Mouse (Mus musculus) brain, embryonic 14.5 days (tissue): ENCODE measurements around the gene H2-Q10. TPM values are rescaled to one million over a fixed set of nuclear protein-coding genes. Genes with fewer than 3 reads are reported as not detected.

ENCODE experiments used
- DNase-seq: peaks from one replicate; pipeline ENCODE4 v3.0.0-alpha.2; 2011; ENCODE audit warnings: low read depth
- CTCF ChIP-seq: fragments of 200-500 bp; IDR thresholded peaks from 2 replicates; pipeline ENCODE4 v1.5.1; 2012; ENCODE audit warnings: inconsistent platforms, mild to moderate bottlenecking, moderate library complexity, borderline replicate concordance; ENCODE audit not compliant: insufficient read depth, insufficient read length; ENCODE audit errors: extremely low read depth
- POLR2A ChIP-seq: fragments of 200-500 bp; IDR thresholded peaks from 2 replicates; pipeline ENCODE4 v1.6.1; 2012; ENCODE audit warnings: mild to moderate bottlenecking, inconsistent platforms, borderline replicate concordance; ENCODE audit not compliant: poor library complexity, insufficient read depth, insufficient read length, severe bottlenecking; ENCODE audit errors: extremely low read depth
- polyA plus RNA-seq: library from polyadenylated mRNA; depleted of rRNA; stranded (reverse); fragments of >200 nt; gene quantifications from 2 replicates; pipeline ENCODE4 v1.2.3, GENCODE M21; 2012; rRNA removed

The H2-Q10 gene
- polyA plus RNA-seq, 1 experiment: 0.11 TPM

DNA sequence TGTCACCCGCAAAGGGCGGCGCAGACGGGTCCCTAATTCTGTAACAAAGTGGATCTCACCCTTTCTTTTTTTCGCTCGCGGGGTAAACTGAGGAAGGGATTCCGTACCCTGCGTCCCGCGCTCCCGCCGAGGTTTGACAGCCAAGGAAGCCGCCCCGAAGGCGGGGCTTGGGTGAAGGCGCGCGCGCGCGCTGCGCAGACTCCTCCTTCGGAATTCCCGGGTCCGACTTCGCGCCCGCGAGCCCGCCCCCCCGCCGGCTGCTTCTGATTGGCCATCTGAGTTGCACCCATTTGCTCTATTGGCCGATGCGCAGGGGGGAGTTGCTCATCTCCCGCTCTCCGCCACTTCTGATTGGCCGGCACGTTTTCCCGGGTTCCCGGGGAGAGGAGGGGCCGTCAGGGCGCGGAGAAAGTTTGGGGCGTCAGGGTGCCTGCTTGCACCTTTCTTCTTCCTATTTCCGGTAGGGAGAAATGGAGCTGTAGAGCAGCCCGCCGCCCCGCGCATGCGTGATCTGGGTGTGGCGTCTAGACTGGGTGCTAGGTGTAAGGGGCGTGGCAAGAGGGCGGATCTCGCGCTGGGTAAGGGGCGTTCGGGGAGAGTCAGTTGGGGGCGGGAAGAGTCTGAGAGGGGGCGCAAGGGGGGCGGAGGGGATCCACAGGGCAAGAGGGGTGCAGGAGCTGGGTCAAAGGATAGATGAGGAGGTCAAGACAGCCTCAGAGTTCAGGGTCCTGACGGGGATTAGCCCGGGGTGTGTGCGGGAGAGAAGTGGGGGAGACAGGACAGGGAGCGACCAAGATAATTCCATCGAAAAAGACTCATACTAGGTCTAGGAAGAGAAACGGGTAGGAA lies 47.0 kb downstream of the H2-Q10 start, which contains the start of the genes Tcf19 and Cchcr1:
TSS of gene Tcf19 (minus strand) at position 173 of the 849 bp plus-strand sequence.
TSS of gene Cchcr1 (plus strand) at position 449 of the 849 bp plus-strand sequence.
- DNase-seq: peak; percentile 99
- no peak for TF ChIP-seq POLR2A
- peak; percentile 4; the same call in 1 of the 2 replicates for TF ChIP-seq CTCF

DNA sequence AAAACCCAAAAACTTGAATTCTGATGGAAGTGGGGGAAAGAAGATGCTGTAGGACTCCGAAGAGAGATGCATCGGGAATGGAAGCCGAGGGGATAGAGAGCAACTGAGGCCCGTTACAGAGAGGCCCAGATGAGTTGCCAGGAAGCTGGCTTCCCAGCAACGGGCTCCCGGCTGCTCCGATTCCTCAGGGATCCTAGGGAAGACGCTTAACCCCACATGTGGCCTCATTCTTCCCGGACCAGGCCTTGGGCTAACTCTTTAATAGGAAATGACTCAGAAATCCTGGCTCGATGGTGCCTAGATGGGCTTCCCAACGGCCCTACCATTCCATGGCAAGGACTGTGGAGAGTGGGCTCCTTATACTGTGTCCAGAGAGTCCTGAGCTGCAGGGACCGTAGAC lies 47.6 kb downstream of the H2-Q10 start:
- no peak for DNase-seq
- no peak for TF ChIP-seq POLR2A
- TF ChIP-seq CTCF: no peak

Other genes with a start within 250 kb of the H2-Q10 start
- not detected in 2 replicates for gene Gm16181, start 249.3 kb upstream of the H2-Q10 start, polyA plus RNA-seq
- 72.5 and 74.9 TPM in 2 replicates for gene Atp6v1g2, start 236.4 kb upstream of the H2-Q10 start, polyA plus RNA-seq
- gene Nfkbil1, start 234.3 kb upstream of the H2-Q10 start, polyA plus RNA-seq: 13.4 and 17.3 TPM in 2 replicates
- gene Ddx39b, start 228.3 kb upstream of the H2-Q10 start, polyA plus RNA-seq: 887 and 1,110 TPM in 2 replicates
- 37.1 and 39.5 TPM in 2 replicates for gene H2-D1, start 207.4 kb upstream of the H2-Q10 start, polyA plus RNA-seq
- gene H2-Q1, start 149.7 kb upstream of the H2-Q10 start, polyA plus RNA-seq: 0.10 TPM in 2 replicates
- 0.97 and 1.4 TPM in 2 replicates for gene H2-Q2, start 127.8 kb upstream of the H2-Q10 start, polyA plus RNA-seq
- gene H2-Q4, start 90.5 kb upstream of the H2-Q10 start, polyA plus RNA-seq: 2.9 and 3.0 TPM in 2 replicates
- 0.57 and 0.58 TPM in 2 replicates for gene H2-Q6, start 45.2 kb upstream of the H2-Q10 start, polyA plus RNA-seq
- gene H2-Q7, start 30.9 kb upstream of the H2-Q10 start, polyA plus RNA-seq: 3.6 and 4.3 TPM in 2 replicates
- gene Pou5f1, start 35.9 kb downstream of the H2-Q10 start, polyA plus RNA-seq: 0.06 TPM in 1 of 2 replicates, not detected in the other
- 17.4 and 33.8 TPM in 2 replicates for gene Tcf19, start 46.7 kb downstream of the H2-Q10 start, polyA plus RNA-seq
- 11.5 and 18.4 TPM in 2 replicates for gene Cchcr1, start 47.0 kb downstream of the H2-Q10 start, polyA plus RNA-seq
- gene Psors1c2, start 63.1 kb downstream of the H2-Q10 start, polyA plus RNA-seq: 0.98 and 1.2 TPM in 2 replicates
- gene Cdsn, start 82.0 kb downstream of the H2-Q10 start, polyA plus RNA-seq: 0.06 and 0.18 TPM in 2 replicates
- gene 2300002M23Rik, start 97.4 kb downstream of the H2-Q10 start, polyA plus RNA-seq: 0.06 TPM in 1 of 2 replicates, not detected in the other
- 0.29 TPM in 1 of 2 replicates, not detected in the other for gene Sfta2, start 131.5 kb downstream of the H2-Q10 start, polyA plus RNA-seq
- gene Gm9573, start 156.5 kb downstream of the H2-Q10 start, polyA plus RNA-seq: not detected in 2 replicates
- gene Mucl3, start 173.6 kb downstream of the H2-Q10 start, polyA plus RNA-seq: 0.05 and 0.11 TPM in 2 replicates
- 36.8 and 40.6 TPM in 2 replicates for gene Vars2, start 197.5 kb downstream of the H2-Q10 start, polyA plus RNA-seq
- gene Gtf2h4, start 203.7 kb downstream of the H2-Q10 start, polyA plus RNA-seq: 28.8 and 40.8 TPM in 2 replicates
- gene Ddr1, start 234.5 kb downstream of the H2-Q10 start, polyA plus RNA-seq: 99.6 and 112 TPM in 2 replicates